Mouse (Mus musculus) thymus, postnatal 0 days (tissue): ENCODE measurements around the gene Gtsf1. TPM values are rescaled to one million over a fixed set of nuclear protein-coding genes. Genes with fewer than 3 reads are reported as not detected.
A peak's percentile ranks its signal among the peaks of the same experiment; 100 is the strongest.

ENCODE experiments used
- DNase-seq: peaks from one replicate; pipeline ENCODE4 v3.0.0-alpha.2; 2015; ENCODE audit warnings: low spot score
- polyA plus RNA-seq: library from polyadenylated mRNA; unstranded; fragments of >200 nt; fragmentation: Nextera tagmentation; extraction: Ambion mirVana; gene quantifications from 2 replicates; pipeline ENCODE4 v1.2.1, GENCODE M21; 2015

Gtsf1 gene
- polyA plus RNA-seq, 1 experiment from 2014 or later, result not detected

DNA sequence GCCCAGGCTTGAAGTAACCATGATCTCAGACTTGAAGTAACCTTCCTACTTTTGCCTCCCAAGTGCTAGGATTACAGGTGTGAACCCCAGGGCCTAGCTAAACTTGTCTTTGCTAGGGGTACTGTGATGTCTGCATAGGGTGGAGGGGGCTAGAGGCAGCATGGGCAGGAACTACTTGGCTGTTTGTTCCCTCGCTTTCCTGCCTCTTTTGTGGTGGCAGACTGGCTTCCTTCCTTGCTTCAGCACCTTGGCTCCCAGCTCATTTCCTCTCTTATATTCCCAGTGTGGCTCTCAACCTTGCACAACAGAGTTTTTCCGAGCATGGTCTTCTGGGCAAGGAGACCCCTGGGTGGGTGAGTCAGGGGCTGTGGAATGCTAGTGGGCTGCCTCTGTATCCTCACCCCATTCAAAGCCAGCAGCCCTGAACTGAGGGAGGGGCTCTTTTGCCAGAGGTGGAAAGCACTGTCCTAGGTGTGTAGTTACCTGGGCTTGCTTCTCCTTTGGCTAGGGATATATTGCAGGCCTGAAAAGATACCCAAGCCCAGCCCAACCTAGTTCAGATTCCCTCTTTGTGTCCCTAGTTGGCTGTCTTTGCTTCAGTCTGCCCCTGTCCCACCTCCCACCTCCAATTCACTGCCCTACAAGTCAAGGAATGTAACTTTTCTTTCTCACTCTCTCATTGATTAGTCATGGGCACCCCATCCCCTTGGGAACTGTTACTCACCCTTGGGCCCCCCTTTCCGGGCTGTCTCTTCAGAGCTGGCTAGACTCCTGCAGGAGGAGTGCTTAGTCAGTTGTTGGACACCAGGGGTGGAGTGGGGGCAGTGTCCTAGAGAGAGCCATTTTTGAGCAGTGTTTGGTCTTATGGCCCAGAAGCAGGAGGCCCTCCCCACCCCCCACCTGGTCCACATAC is 52.3 kb downstream of the Gtsf1 start:
- DNase-seq, result no peak

DNA sequence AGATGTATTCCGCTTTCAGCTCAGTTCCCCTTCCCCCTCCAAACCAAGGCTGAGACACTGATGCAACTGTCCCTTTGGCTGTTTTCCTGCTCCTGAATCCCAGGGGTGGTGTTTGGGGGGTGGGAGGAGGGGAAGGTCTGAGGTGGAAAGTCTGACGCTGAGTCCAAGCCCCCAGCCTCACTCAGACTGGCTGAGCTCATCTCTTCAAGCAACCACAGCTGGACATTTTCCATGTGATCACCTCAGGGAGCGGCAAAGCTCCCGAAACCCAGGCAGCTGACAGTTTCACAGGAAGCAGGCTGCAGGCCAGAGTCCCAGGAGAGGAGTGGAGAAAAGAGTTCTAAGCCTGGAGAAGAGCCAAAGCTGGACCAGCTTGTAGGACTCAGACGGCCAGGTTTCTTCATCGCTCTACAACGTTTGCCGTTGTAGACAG is 53.4 kb downstream of the Gtsf1 start:
- no peak for DNase-seq

DNA sequence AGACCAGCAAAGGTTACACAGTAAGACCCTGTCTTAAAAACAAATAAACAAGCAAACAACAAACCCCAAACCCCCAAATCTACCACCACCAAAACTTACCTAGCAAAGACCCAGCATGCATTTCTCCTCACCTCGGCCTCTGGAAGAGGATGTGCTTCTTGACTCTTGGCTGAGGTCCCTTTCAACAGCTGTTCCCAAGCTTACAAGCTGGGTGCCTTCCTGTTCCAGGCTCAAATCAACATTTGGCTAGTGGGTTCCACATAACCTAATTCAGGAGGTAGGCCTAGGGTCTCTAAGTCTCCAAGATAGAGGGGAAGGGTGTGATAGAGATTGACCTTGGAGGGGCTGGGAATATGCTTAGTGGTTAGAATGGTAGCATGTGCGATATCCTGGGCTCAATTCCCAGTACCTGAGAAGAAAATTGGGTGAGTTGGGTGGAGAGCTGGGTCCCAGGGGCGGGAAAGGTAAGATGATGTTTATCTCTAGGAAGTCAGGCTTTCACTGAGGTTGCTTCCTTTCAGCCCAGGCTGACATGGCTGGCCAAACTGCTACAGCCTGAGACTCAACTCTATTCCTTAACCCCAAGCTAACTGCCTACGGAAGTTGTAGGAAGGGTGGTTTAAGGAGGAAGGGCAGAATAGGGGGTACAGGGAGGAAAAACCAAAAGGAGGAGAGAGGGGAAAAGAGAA is 55.0 kb downstream of the Gtsf1 start:
- DNase-seq, result no peak

DNA sequence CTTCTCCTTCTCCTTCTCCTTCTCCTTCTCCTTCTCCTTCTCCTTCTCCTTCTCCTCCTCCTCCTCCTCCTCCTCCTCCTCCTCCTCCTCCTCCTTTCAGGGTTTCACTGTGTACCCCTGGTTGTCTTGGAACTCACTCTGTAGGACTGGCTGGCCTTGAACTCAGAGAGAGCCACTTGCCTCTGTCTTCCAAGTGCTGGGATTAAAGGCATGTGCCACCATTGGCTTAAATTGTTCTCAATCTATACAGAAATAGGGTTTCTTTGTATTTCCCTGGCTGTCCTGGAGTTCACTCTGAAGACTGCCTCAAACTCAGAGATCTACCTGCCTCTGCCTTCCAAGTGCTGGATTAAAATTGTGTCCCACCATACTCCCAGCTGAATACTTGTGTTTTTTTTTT is 57.8 kb downstream of the Gtsf1 start:
- no peak for DNase-seq

GRCm38 (mm10) chr15:103371741-103372140 is 58.5 kb downstream of the Gtsf1 start:
- no peak for DNase-seq

DNA sequence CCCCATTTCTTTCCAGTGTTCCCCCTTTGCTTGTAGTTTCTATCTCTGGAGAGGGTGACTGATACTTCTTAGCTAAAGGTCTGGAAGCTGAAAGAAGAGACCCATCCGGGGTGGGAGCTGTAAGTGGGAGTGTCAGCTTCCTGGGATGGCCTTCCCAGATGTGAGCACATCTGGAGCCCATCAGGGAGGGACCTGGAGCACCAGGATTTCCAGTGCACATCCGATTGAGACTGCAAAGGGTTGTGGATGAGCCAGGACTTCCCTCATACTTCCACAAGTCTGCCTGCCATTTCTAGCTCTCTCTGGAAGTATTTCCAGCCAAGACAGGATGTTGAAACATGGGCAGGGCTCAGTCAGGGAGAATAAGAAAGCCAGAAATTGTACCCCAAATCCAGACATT is 59.1 kb downstream of the Gtsf1 start:
- DNase-seq, result no peak

- no peak for DNase-seq
These were observed 59.8 kb downstream of the Gtsf1 start for GRCm38 (mm10) chr15:103370462-103370861.

GRCm38 (mm10) chr15:103369123-103369522 is 61.1 kb downstream of the Gtsf1 start:
- DNase-seq, result no peak

DNA sequence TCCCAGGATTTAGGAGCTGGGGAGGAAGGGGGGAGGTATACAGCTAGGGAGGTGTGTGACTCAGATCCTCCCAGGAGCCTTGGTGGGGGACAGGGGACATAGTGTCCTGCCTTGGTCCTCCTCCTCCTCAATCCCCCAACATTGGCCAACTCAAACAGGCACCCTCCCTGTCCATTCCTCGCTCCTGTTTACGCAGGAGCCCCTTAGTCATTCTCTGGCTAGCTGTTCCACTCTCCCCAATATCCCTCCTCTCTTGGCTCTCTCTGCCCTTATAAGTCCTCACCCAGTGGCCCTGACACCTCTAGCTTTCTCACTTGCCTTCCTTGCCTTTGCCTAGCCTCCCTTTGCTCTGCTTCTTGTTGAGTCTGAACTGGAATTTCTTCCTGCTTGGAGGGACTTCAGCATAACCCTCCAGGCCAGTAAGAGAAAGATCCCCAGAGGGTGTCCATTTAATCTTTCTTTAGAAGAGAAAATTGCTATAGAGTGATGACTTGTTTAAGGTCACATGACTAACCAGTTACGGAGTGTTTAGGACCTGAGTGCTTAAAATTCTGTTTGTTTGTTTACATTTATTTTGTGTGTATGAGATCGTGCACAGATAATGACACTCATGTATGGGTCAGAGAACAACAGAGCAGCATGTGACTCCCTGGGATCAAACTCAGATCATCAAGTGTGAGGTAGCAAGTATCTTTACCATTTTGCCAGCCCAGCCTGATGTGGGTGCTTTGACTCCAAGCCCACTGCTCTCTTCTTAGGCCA is 61.9 kb downstream of the Gtsf1 start:
- no peak for DNase-seq

DNA sequence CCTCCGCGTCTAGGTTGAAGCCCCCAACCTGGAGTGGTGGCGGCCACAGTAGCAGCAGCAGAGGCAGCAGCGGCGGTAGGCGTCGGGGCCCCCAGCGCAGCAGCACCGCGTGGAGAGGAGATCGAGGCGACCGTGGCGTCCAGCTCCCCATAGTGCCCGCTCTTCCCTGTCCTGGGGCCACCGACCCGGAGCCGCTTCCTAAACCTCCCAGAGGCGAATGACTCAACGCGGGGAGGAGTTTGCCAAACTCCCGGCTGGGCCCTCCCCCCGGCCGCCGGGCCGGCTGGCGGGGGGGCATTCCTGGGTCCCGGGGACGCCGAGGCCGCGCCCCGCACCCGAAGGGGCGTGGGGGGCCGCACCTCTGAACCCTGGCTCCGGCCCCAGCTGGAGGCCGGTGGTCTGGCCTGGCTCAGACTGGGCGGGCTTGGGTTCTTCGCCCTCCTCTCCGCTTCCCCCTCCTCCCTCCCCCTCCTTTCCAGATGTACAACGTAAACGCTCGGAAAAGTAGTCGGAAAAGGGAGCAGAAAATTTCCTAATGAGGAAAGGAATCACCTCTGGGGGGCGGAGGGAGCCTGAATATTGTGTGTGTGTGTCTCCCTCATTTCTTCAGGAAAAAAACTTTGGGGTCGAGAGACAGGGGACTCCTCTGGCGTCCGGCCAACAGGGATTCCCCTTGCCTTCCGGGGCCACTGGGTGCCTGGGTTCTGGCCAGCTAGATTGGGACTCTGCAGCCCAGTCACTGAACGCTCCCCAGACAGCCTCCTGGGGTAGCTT is 63.7 kb downstream of the Gtsf1 start, which contains the start of gene Itga5:
TSS of gene Itga5 (minus strand) at position 388 of the 774 bp plus-strand sequence.
- DNase-seq, result peak; percentile 33

- peak; percentile 74 for DNase-seq
These were observed 64.5 kb downstream of the Gtsf1 start for GRCm38 (mm10) chr15:103365471-103366375.

GRCm38 (mm10) chr15:103364761-103365160 is 65.5 kb downstream of the Gtsf1 start:
- no peak for DNase-seq

- DNase-seq, result no peak
These were observed 66.5 kb downstream of the Gtsf1 start for GRCm38 (mm10) chr15:103363809-103364208.

- no peak for DNase-seq
These were observed 67.3 kb downstream of the Gtsf1 start for GRCm38 (mm10) chr15:103362950-103363349.

DNA sequence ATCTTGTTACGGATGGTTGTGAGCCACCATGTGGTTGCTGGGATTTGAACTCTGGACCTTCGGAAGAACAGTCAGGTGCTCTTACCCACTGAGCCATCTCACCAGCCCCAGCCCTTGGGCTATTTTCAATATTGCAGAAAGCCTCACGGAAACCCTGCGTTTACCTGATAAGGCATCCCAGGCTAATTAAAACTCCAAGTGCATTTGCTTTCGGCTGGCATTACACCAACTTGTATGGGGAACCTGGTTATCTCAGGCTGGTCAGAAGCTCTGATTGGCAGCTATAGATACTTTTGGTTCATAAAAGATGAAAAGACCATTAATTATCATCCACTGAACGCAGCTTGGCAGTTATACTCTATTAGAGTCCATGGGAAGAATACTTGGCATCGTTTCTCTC is 67.9 kb downstream of the Gtsf1 start:
- DNase-seq, result no peak

DNA sequence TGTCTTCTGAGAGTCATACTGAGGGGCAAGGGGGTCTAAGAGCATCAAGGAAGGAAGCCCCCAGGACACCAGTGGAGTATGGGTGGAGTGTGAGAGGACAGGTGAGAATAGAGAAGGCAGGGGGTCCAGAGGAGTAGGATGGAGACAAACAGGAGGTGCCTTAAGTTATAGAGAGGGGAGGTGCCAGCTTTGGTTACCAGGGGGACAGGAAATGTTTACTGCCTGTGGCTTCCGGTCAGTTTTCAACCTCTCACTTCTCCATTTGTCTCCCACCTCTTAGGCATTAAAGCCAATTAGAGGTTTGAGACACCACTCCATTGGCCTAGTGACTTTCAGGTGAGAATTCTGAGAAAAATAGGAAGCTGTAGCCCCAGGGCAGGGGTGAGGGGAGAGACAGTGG is 69.0 kb downstream of the Gtsf1 start:
- no peak for DNase-seq

DNA sequence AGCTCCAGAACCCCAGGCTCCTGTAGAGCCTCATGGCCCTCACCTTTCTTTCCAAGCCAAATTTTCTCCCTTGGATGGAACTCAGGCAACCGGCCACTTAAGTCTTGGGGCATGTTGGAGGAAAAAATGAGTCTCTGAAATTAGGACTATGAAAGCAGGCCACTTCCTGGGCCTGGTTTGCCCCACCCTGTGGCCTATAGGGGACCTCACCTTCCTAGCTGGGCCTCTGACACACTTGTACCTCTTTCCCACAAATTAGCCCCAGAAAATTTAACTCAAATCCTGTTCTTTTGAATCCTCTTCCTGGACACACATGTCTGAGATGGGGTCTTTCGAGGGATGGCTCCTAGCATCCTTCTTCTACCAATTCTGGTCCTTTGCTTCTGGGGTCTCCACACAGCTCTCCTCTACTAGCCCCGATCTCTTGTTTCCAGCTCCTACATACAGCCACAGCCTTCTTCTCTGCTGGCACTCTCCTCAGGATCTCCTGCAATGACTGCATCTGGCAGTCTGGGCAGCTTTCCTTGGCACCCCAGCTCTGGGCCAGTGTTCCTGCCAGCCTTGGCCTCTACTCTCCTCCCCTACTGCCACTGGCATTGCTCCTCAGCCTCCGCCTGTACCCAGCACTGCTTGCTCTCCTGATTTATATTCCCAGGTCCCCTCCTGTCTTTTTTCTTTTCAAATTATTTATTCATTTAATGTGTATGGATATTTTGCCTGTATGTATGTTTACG is 70.2 kb downstream of the Gtsf1 start:
- DNase-seq, result no peak

- no peak for DNase-seq
These were observed 71.2 kb downstream of the Gtsf1 start for GRCm38 (mm10) chr15:103359122-103359510.
